Mouse (Mus musculus): Measurements from ENCODE around the gene Riok1. TPM values are rescaled to one million over a fixed set of nuclear protein-coding genes. Genes with fewer than 3 reads are reported as not detected.
A peak's percentile ranks its signal among the peaks of the same experiment; 100 is the strongest.

Riok1 gene
- polyA plus RNA-seq (2012; rRNA removed) = 33.1 and 34.0 TPM in 2 replicates

- no peak for TF ChIP-seq CTCF (IDR thresholded peaks at IDR 0.05; ENCODE audit: borderline replicate concordance, insufficient read depth, low read depth, low read length)
- TF ChIP-seq POLR2A (IDR thresholded peaks at IDR 0.05; ENCODE audit: borderline replicate concordance, insufficient read depth, low read length) = no peak
- H3K27ac ChIP-seq (ENCODE audit: insufficient read depth, low read length) = peak within 1 kb of the TSS; percentile 31; the same call in 1 of the 2 replicates
- 9% methylated on average over 37 of the region's 37 CpGs for WGBS
- H3K4me1 ChIP-seq (ENCODE audit: control insufficient read depth, insufficient read depth, low read length) = no peaks in the 10 kb centered on the region
- DNase-seq = no peak
- no peaks in the 10 kb centered on the region for H3K27me3 ChIP-seq (ENCODE audit: control insufficient read depth, insufficient read depth, low read length)
- peak within 1 kb of the TSS; percentile 80 for H3K4me3 ChIP-seq (replicated peaks; ENCODE audit: insufficient read depth, low read depth, low read length)
Measured at GRCm38 (mm10) chr13:38036343-38037043, at the start of gene Riok1. Riok1 (plus strand) TSS chr13:38036995.

GRCm38 (mm10) chr13:37989701-37990100 is 47.1 kb upstream of the Riok1 start:
- 93% methylated on average over 8 of the region's 8 CpGs for WGBS
- Histone ChIP-seq H3K4me1 (ENCODE audit: control insufficient read depth, insufficient read depth, low read length) (peaks cover 3% of the 10 kb centered on the region; the same call in 1 of the 2 replicates), H3K27ac (ENCODE audit: insufficient read depth, low read length) (no peak overlapping the region), H3K4me3 (replicated peaks; ENCODE audit: insufficient read depth, low read depth, low read length) (no peak overlapping the region), H3K27me3 (ENCODE audit: control insufficient read depth, insufficient read depth, low read length) (no peaks in the 10 kb centered on the region)
- no peak for DNase-seq
- TF ChIP-seq CTCF (IDR thresholded peaks at IDR 0.05; ENCODE audit: borderline replicate concordance, insufficient read depth, low read depth, low read length) (no peak), POLR2A (IDR thresholded peaks at IDR 0.05; ENCODE audit: borderline replicate concordance, insufficient read depth, low read length) (no peak)

- WGBS = 7% methylated on average over 10 of the region's 10 CpGs
- peak overlapping the region; percentile 96 for H3K4me3 ChIP-seq (replicated peaks; ENCODE audit: insufficient read depth, low read depth, low read length)
- peaks cover 3% of the 10 kb centered on the region; the same call in 1 of the 2 replicates for H3K4me1 ChIP-seq (ENCODE audit: control insufficient read depth, insufficient read depth, low read length)
- H3K27me3 ChIP-seq (ENCODE audit: control insufficient read depth, insufficient read depth, low read length) = no peaks in the 10 kb centered on the region
- TF ChIP-seq POLR2A (IDR thresholded peaks at IDR 0.05; ENCODE audit: borderline replicate concordance, insufficient read depth, low read length) (no peak), CTCF (IDR thresholded peaks at IDR 0.05; ENCODE audit: borderline replicate concordance, insufficient read depth, low read depth, low read length) (no peak)
- H3K27ac ChIP-seq (ENCODE audit: insufficient read depth, low read length) = no peak overlapping the region
- DNase-seq = peak in 1 of 2 experiments; percentile 8
Measured at GRCm38 (mm10) chr13:37992638-37993371, 44.0 kb upstream of the Riok1 start.

GRCm38 (mm10) chr13:37993376-37993703 is 43.5 kb upstream of the Riok1 start:
- Histone ChIP-seq H3K4me3 (replicated peaks; ENCODE audit: insufficient read depth, low read depth, low read length) (peak overlapping the region; percentile 96), H3K27ac (ENCODE audit: insufficient read depth, low read length) (peak overlapping the region; percentile 77; the same call in 1 of the 2 replicates), H3K27me3 (ENCODE audit: control insufficient read depth, insufficient read depth, low read length) (no peaks in the 10 kb centered on the region), H3K4me1 (ENCODE audit: control insufficient read depth, insufficient read depth, low read length) (peaks cover 3% of the 10 kb centered on the region; the same call in 1 of the 2 replicates)
- TF ChIP-seq POLR2A (IDR thresholded peaks at IDR 0.05; ENCODE audit: borderline replicate concordance, insufficient read depth, low read length) = no peak
- TF ChIP-seq CTCF (IDR thresholded peaks at IDR 0.05; ENCODE audit: borderline replicate concordance, insufficient read depth, low read depth, low read length) = no peak
- under 1% methylated on average over 17 of the region's 17 CpGs for WGBS
- DNase-seq = no peak

- peak within 1 kb of the TSS; percentile 96 for H3K4me3 ChIP-seq (replicated peaks; ENCODE audit: insufficient read depth, low read depth, low read length)
- peak; percentile 95 to 97 for DNase-seq
- peaks cover 3% of the 10 kb centered on the region; the same call in 1 of the 2 replicates for H3K4me1 ChIP-seq (ENCODE audit: control insufficient read depth, insufficient read depth, low read length)
- WGBS = 1% methylated on average over 87 of the region's 89 CpGs
- peak within 1 kb of the TSS; percentile 77 for H3K27ac ChIP-seq (ENCODE audit: insufficient read depth, low read length)
- H3K27me3 ChIP-seq (ENCODE audit: control insufficient read depth, insufficient read depth, low read length) = no peaks in the 10 kb centered on the region
- TF ChIP-seq CTCF (IDR thresholded peaks at IDR 0.05; ENCODE audit: borderline replicate concordance, insufficient read depth, low read depth, low read length) (no peak), POLR2A (IDR thresholded peaks at IDR 0.05; ENCODE audit: borderline replicate concordance, insufficient read depth, low read length) (peak; percentile 83; the same call in 1 of the 2 replicates)
Measured at GRCm38 (mm10) chr13:37993704-37994404, 42.9 kb upstream of the Riok1 start, which contains the start of gene Ssr1. Ssr1 (minus strand) TSS chr13:37994217.

GRCm38 (mm10) chr13:37994405-37994749 is 42.4 kb upstream of the Riok1 start:
- peak overlapping the region; percentile 11; the same call in 1 of the 2 replicates for H3K27ac ChIP-seq (ENCODE audit: insufficient read depth, low read length)
- no peak for DNase-seq
- H3K27me3 ChIP-seq (ENCODE audit: control insufficient read depth, insufficient read depth, low read length) = no peaks in the 10 kb centered on the region
- no peak for TF ChIP-seq CTCF (IDR thresholded peaks at IDR 0.05; ENCODE audit: borderline replicate concordance, insufficient read depth, low read depth, low read length)
- TF ChIP-seq POLR2A (IDR thresholded peaks at IDR 0.05; ENCODE audit: borderline replicate concordance, insufficient read depth, low read length) = no peak
- 6% methylated on average over 7 of the region's 7 CpGs for WGBS
- H3K4me3 ChIP-seq (replicated peaks; ENCODE audit: insufficient read depth, low read depth, low read length) = peak overlapping the region; percentile 96
- peaks cover 3% of the 10 kb centered on the region; the same call in 1 of the 2 replicates for H3K4me1 ChIP-seq (ENCODE audit: control insufficient read depth, insufficient read depth, low read length)

- Histone ChIP-seq H3K27me3 (ENCODE audit: control insufficient read depth, insufficient read depth, low read length) (no peaks in the 10 kb centered on the region), H3K4me3 (replicated peaks; ENCODE audit: insufficient read depth, low read depth, low read length) (no peak overlapping the region), H3K4me1 (ENCODE audit: control insufficient read depth, insufficient read depth, low read length) (no peaks in the 10 kb centered on the region), H3K27ac (ENCODE audit: insufficient read depth, low read length) (no peak overlapping the region)
- no peak for TF ChIP-seq CTCF (IDR thresholded peaks at IDR 0.05; ENCODE audit: borderline replicate concordance, insufficient read depth, low read depth, low read length)
- no peak for TF ChIP-seq POLR2A (IDR thresholded peaks at IDR 0.05; ENCODE audit: borderline replicate concordance, insufficient read depth, low read length)
- 60% methylated on average over 3 of the region's 3 CpGs for WGBS
- DNase-seq = no peak
Measured at GRCm38 (mm10) chr13:37999713-38000112, 37.1 kb upstream of the Riok1 start.

Data from cerebellum, adult 2 months (tissue).